Mouse (Mus musculus) cerebral cortex, adult 2 months (tissue): Measurements from ENCODE around the gene Slc39a11.

ENCODE experiments used
- WGBS: fragments of 180-500 bp; shearing (Covaris S2); methylation state at CpG from one replicate; pipeline ENCODE4 v1.1.7; 2018; 5-methylcytosine and 5-hydroxymethylcytosine counted together

Gene Slc39a11

GRCm38 (mm10) chr11:113458582-113459210 is 191.2 kb downstream of the Slc39a11 start:
- WGBS, result 80% methylated on average over 15 of the region's 15 CpGs

- 68% methylated on average over 16 of the region's 16 CpGs for WGBS
Observed at GRCm38 (mm10) chr11:113452861-113453568, 196.9 kb downstream of the Slc39a11 start.

GRCm38 (mm10) chr11:113451301-113451700 is 198.6 kb downstream of the Slc39a11 start:
- 55% methylated on average over 10 of the region's 10 CpGs for WGBS

- WGBS, result 79% methylated on average over 4 of the region's 4 CpGs
Observed at GRCm38 (mm10) chr11:113450665-113451064, 199.2 kb downstream of the Slc39a11 start.

GRCm38 (mm10) chr11:113450028-113450427 is 199.9 kb downstream of the Slc39a11 start:
- WGBS, result 86% methylated on average over 6 of the region's 6 CpGs

- WGBS, result 63% methylated on average over 11 of the region's 11 CpGs
Observed at GRCm38 (mm10) chr11:113442036-113442435, 207.8 kb downstream of the Slc39a11 start.

GRCm38 (mm10) chr11:113439328-113440030 is 210.4 kb downstream of the Slc39a11 start:
- WGBS, result 31% methylated on average over 20 of the region's 20 CpGs

- WGBS, result 70% methylated on average over 5 of the region's 5 CpGs
Observed at GRCm38 (mm10) chr11:113438915-113439314, 211.0 kb downstream of the Slc39a11 start.

GRCm38 (mm10) chr11:113437357-113437756 is 212.5 kb downstream of the Slc39a11 start:
- WGBS, result 88% methylated on average over 9 of the region's 9 CpGs

- WGBS, result 78% methylated on average over 6 of the region's 6 CpGs
Observed at GRCm38 (mm10) chr11:113436299-113436698, 213.6 kb downstream of the Slc39a11 start.

GRCm38 (mm10) chr11:113435696-113436095 is 214.2 kb downstream of the Slc39a11 start:
- 81% methylated on average over 5 of the region's 5 CpGs for WGBS

GRCm38 (mm10) chr11:113431161-113431560 is 218.7 kb downstream of the Slc39a11 start:
- 77% methylated on average over 7 of the region's 7 CpGs for WGBS

- 55% methylated on average over 9 of the region's 9 CpGs for WGBS
Observed at GRCm38 (mm10) chr11:113425882-113426281, 224.0 kb downstream of the Slc39a11 start.

GRCm38 (mm10) chr11:113425454-113425853 is 224.4 kb downstream of the Slc39a11 start:
- WGBS, result 46% methylated on average over 3 of the region's 3 CpGs

- WGBS, result 89% methylated on average over 3 of the region's 4 CpGs
Observed at GRCm38 (mm10) chr11:113424765-113425164, 225.1 kb downstream of the Slc39a11 start.

GRCm38 (mm10) chr11:113422598-113422997 is 227.3 kb downstream of the Slc39a11 start:
- WGBS, result 88% methylated on average over 7 of the region's 7 CpGs

GRCm38 (mm10) chr11:113418921-113419655 is 230.8 kb downstream of the Slc39a11 start:
- WGBS, result 45% methylated on average over 15 of the region's 15 CpGs

GRCm38 (mm10) chr11:113417948-113418347 is 231.9 kb downstream of the Slc39a11 start:
- WGBS, result 93% methylated on average over 4 of the region's 4 CpGs

- 75% methylated on average over 4 of the region's 4 CpGs for WGBS
Observed at GRCm38 (mm10) chr11:113412545-113412944, 237.3 kb downstream of the Slc39a11 start.

- 55% methylated on average over 10 of the region's 10 CpGs for WGBS
Observed at GRCm38 (mm10) chr11:113411798-113412197, 238.1 kb downstream of the Slc39a11 start.

- 95% methylated on average over 9 of the region's 9 CpGs for whole genome bisulfite sequencing
Observed at GRCm38 (mm10) chr11:113409121-113409520, 240.8 kb downstream of the Slc39a11 start.

- 97% methylated on average over 4 of the region's 4 CpGs for WGBS
Observed at GRCm38 (mm10) chr11:113407474-113407873, 242.4 kb downstream of the Slc39a11 start.
